Mouse (Mus musculus): ENCODE measurements at regions not wholly inside any gene's neighbourhood (a gene's known extent, or its start where the extent isn't known, plus 50 kb on each side); places are given as distances from the start of the nearest gene placed in this dataset.

DNA sequence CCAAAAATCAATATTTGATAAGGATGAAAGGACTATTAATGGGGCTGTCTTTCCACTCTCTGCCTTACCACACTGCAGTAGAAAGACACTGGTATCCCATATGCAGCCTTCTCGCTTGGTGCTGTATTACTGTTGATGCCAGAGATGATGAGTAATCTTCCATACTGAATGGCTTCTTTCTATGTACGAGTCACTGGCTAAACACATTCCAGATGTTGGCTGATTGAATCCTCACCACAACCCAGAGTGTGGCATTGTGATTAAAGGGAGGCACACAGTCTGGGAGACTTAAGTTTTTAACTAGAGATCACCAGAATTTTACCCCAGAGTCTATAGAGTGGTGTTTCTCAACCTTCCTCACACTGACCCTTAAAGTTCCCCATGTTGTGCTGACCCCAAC is 84.9 kb upstream of the Ank start:
- DNase-seq (ENCODE audit: low read depth, low spot score), result no peak

DNA sequence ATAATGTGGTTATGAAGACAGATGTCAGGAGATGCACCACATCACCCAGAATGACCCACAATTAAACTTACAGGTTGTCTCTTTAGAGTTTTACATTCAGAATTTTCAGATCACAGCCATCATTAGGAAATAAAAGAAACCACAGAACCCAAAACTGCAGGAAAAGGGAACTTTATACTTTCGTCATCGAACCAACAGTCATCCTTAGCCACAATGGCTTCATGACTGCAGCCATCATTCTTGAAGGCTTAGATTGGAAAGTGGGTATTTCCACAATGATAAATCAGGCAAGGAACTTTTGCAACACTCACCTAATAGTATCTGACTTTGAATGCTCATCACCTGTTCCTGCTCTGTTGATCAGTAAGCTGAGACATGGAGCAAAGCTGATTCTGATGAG is 75.9 kb upstream of the Ank start:
- DNase-seq (ENCODE audit: low read depth, low spot score), result no peak

DNA sequence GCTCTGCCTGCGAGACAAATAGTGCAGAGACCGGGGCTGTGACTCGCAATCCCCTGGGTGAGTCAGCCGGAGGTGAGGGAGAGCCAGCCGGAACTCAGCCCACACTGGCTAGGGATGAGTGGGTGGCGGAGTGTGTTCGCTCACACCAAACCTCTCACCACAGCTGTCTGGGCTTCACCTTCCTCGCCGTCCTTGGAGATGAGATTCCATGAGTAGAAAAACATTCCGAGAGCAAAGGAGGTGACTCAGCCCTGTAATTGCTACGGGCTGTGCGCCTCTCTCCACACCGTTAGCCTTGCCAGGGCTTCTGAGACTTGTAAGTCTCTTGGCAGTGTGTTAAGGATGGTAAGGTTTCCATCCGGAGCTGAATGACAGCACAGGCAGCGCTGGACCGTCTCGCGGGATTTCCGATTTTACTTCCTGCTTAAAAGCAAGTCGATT is 60.7 kb upstream of the Ank start:
- no peak for DNase-seq (ENCODE audit: low read depth, low spot score)

DNA sequence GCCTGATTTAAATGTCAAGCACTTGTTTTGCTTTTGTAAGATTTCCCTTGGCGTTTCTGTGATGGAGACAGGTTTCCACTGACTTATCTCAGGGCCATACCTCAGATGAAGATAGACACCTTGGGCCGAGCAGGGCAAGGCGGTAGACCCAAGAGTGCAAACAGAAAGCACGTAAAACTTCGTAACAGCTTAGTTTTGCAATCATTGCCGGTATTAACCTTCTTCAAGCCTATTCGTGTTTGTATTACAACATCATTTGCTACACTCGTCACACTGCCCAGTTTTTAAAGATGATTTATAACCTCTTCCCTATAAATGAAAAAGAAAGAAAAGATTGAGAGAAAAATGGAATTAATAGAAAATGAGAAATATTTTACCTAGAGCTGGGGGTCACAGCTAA is 56.6 kb upstream of the Ank start:
- DNase-seq (ENCODE audit: low read depth, low spot score), result no peak

DNA sequence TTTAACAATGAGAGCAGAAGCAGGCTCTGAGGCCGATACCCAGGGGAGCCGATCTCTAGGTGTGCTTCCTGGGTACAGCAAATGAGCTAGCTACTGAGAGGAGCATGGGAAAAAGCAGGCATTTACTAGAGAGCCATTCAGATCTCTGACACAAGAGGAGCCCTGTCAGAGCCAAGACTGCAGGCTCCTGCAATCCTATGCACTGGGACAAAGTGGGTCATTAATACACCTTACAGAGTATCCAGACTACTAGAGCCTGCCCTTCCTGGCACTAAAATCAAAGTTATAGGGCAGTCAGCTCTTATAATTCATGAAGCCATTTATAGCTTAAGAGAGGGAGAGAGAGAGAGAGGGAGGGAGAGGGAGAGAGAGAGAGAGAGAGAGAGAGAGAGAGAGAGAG is 54.2 kb upstream of the Ank start:
- no peak for DNase-seq (ENCODE audit: low read depth, low spot score)

DNA sequence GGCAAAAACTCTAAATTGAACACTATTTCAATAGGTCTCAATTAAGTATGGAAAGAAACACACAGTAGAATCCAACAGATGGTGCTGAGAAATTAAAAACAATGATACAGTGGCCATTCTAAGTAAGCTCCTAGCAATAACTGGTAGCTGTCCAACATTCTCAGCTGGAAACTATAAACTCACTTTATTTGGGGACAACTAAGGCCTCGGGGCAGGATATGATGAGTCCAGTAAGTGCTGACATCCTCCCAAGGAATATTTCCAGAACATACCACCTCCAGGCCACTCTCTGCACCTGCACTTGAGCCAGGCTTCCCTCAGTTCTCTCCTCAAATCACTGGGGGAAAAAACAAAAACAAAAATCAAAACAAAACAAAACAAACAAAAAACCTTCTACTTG is 53.7 kb upstream of the Ank start:
- no peak for DNase-seq (ENCODE audit: low read depth, low spot score)

DNA sequence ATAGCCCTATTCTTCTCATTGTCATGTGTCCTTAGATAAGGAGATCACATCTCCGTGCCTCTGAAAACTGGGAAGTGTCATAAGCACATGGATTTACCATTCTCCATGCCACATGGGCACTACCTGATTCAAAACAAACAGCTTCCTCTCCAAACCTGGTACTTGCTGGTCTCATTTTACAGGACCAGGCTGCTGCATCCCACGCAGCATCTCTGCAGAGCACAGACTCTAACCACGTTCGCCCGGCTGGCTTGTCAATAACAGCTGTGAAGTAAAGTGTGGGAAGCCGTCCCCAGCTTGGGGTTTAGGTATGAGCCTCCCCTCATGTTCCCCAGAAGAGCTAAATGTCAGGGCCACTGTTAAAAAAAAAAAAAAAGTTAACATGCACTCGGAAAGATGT is 53.0 kb upstream of the Ank start:
- DNase-seq (ENCODE audit: low read depth, low spot score), result no peak

DNA sequence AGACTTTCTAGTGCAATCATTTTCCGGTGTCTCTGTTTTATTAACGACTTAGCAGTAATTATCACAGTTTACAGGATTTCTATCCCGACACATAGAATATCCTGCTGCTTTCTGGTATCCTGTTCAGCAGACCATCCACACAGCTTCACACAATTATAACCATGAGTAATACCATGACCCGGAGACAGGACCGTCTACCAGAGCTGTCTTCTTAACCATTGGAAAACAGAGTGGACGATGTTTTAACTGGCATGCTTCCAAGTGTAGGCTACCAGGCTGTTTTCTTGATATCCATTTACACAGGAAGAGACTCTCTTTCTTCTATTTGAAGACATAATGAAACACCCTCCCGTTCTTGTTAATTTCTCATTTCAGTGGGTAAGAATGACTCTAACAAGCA is 51.7 kb upstream of the Ank start:
- no peak for DNase-seq (ENCODE audit: low read depth, low spot score)

Data from CD4-positive helper T cell, adult 2 months (primary cell).